Mouse (Mus musculus) CD4-positive naive resting alpha-beta T cell, adult 57 days (primary cell): ENCODE data around the gene Krt32. TPM values are rescaled to one million over a fixed set of nuclear protein-coding genes. Genes with fewer than 3 reads are reported as not detected.

Experiments
- total RNA-seq: library from RNA; stranded (reverse); gene quantifications from one replicate; pipeline ENCODE4 v1.2.4, GENCODE M21; 2023

The Krt32 gene
- not detected for total RNA-seq

DNA sequence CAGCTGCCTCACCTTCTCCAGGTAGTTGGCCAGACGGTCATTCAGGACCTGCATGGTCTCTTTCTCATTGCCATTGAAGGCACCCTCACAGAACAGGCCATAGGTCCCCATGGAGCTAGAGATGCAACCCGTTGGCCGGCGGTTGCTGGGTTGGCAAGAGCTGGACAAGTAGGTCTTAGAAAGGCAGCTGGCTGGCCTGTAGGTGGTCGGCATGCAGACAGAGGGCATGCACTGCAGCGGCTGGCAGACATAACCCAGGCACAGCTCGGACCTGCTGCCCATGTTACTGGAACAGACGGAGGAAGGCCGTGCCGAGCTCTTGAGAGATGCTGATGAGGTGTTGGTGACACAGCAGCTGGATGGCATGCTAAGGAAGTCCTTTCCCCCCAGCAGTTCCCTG is at the start of gene Krt32:
TSS of gene Krt32 (minus strand) at position 366 of the 400 bp plus-strand sequence.

GRCm38 (mm10) chr11:100135731-100136130 is 47.7 kb upstream of the Krt32 start, which contains the start of gene Krt15:
Gene Krt15, minus strand, starts transcription at chr11:100135928.

GRCm38 (mm10) chr11:100121466-100121865 is 33.4 kb upstream of the Krt32 start, which contains the start of gene Krt13:
Gene Krt13, minus strand, starts transcription at chr11:100121566.

DNA sequence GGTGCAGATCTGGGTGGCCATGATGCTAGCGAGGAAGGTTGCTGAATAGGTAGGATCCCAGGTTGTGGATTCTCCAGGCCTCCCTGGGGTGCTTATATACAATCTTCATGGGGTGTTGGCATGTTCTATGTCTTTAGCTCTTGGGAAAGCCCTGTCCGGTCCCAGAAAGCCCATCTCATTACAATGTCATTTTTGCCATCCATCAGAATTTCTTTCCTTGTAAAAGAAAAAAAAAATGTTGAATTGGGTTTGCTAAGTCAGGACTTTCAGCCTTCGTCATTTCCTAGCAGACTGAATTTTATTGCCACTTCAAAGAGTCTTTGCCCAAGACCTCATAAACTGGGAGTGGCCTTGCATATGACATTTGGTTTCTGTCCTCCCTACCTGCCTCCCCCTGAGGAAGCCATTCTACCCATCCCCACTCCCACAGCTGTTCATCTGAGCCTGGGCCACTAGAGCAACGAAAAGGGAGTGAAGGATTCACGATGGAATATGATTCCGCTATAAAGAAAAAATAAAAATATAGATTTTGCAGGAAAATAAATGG is 17.6 kb upstream of the Krt32 start, which contains the start of gene Krt36:
TSS of gene Krt36 (minus strand) at position 51 of the 547 bp plus-strand sequence.

GRCm38 (mm10) chr11:100096141-100096540 is 8.1 kb upstream of the Krt32 start, which contains the start of gene Krt35:
Gene Krt35, minus strand, starts transcription at chr11:100096241.

GRCm38 (mm10) chr11:100050451-100050850 is 37.6 kb downstream of the Krt32 start, which contains the start of gene Krt31:
Gene Krt31, minus strand, starts transcription at chr11:100050551.

DNA sequence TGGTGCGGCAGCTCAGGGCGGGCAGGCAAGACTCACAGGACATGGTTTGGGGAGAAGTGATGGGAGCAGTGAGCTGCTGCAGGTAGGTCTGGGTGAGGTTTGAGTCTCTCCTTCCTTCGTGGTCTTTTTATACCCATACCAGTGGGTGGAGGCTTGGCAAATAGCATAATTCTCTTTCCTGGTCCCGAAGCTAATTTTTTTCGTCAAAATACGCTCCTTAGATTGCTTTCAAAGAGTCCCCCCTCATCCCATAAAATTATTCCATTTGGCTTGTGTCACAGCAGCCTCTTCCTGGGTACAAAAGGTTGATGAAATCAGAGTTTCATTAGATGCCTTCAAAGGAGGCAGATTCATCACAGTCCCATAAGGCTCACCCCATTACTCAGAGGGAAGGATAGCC is 46.6 kb downstream of the Krt32 start, which contains the start of gene Krt34:
TSS of gene Krt34 (minus strand) at position 101 of the 400 bp plus-strand sequence.

Other genes with a start within 250 kb of the Krt32 start
- gene Krtap4-16, start 236.6 kb downstream of the Krt32 start, total RNA-seq: not detected
- not detected for gene Gm11568, start 230.3 kb downstream of the Krt32 start, total RNA-seq
- not detected for gene Gm11559, start 223.8 kb downstream of the Krt32 start, total RNA-seq
- not detected for gene Krtap9-1, start 214.8 kb downstream of the Krt32 start, total RNA-seq
- gene Gm11567, start 209.0 kb downstream of the Krt32 start, total RNA-seq: not detected
- gene Krtap31-1, start 180.3 kb downstream of the Krt32 start, total RNA-seq: not detected
- gene Gm11565, start 173.5 kb downstream of the Krt32 start, total RNA-seq: not detected
- gene Krtap31-2, start 151.9 kb downstream of the Krt32 start, total RNA-seq: not detected
- not detected for gene Krtap9-5, start 139.8 kb downstream of the Krt32 start, total RNA-seq
- gene Krtap29-1, start 109.2 kb downstream of the Krt32 start, total RNA-seq: not detected
- gene Krtap16-1, start 101.6 kb downstream of the Krt32 start, total RNA-seq: not detected
- not detected for gene Krtap17-1, start 94.2 kb downstream of the Krt32 start, total RNA-seq
- not detected for gene Krt33a, start 72.0 kb downstream of the Krt32 start, total RNA-seq
- gene Krt33b, start 58.4 kb downstream of the Krt32 start, total RNA-seq: not detected
- not detected for gene Krt34, start 46.7 kb downstream of the Krt32 start, total RNA-seq
- gene Krt31, start 37.7 kb downstream of the Krt32 start, total RNA-seq: not detected
- not detected for gene Krt35, start 8.0 kb upstream of the Krt32 start, total RNA-seq
- not detected for gene Krt36, start 17.4 kb upstream of the Krt32 start, total RNA-seq
- gene Krt13, start 33.3 kb upstream of the Krt32 start, total RNA-seq: not detected
- gene Krt15, start 47.7 kb upstream of the Krt32 start, total RNA-seq: not detected
- 4.8 TPM for gene Krt19, start 60.4 kb upstream of the Krt32 start, total RNA-seq
- not detected for gene Krt9, start 105.0 kb upstream of the Krt32 start, total RNA-seq
- gene Krt14, start 119.3 kb upstream of the Krt32 start, total RNA-seq: not detected
- not detected for gene Krt16, start 160.7 kb upstream of the Krt32 start, total RNA-seq
- gene Krt17, start 172.8 kb upstream of the Krt32 start, total RNA-seq: not detected
- gene Krt42, start 181.6 kb upstream of the Krt32 start, total RNA-seq: not detected
- 2,248 TPM for gene Eif1, start 231.7 kb upstream of the Krt32 start, total RNA-seq
- not detected for gene Gast, start 246.2 kb upstream of the Krt32 start, total RNA-seq